Mouse (Mus musculus) heart, embryonic 16.5 days (tissue): ENCODE results near the gene Tmprss11e. TPM values are rescaled to one million over a fixed set of nuclear protein-coding genes. Genes with fewer than 3 reads are reported as not detected.

Experiments
- ATAC-seq: fragments of 200-750 bp; cut with Nextera tagmentation; replicated peaks from 2 replicates; pipeline ENCODE4 v1.8.0; 2017; ENCODE audit warnings: moderate number of reproducible peaks; ENCODE audit not compliant: insufficient read depth, low FRiP score; ENCODE audit errors: extremely low read depth
- H3K27ac ChIP-seq: fragments of 300-500 bp; sonication (generic); 2 replicates; pipeline ENCODE4 v1.5.1; 2014; ENCODE audit warnings: mild to moderate bottlenecking, low read length, control low read depth, moderate library complexity
- H3K27me3 ChIP-seq: fragments of 300-500 bp; sonication (generic); 2 replicates; pipeline ENCODE4 v1.6.1; 2014; ENCODE audit warnings: low read length, mixed read lengths; ENCODE audit not compliant: control insufficient read depth, insufficient read depth
- H3K36me3 ChIP-seq: fragments of 300-500 bp; sonication (generic); 2 replicates; pipeline ENCODE4 v1.6.1; 2014; ENCODE audit not compliant: control insufficient read depth, insufficient read depth
- H3K4me1 ChIP-seq: fragments of 300-500 bp; sonication (generic); 2 replicates; pipeline ENCODE4 v1.6.1; 2014; ENCODE audit warnings: low read length, mixed read lengths; ENCODE audit not compliant: control insufficient read depth, insufficient read depth
- H3K4me2 ChIP-seq: fragments of 300-500 bp; sonication (generic); 2 replicates; pipeline ENCODE4 v1.6.1; 2014; ENCODE audit warnings: low read depth, mild to moderate bottlenecking, control low read depth, low read length
- H3K4me3 ChIP-seq: fragments of 300-500 bp; sonication (generic); 2 replicates; pipeline ENCODE4 v1.5.1; 2014; ENCODE audit warnings: mild to moderate bottlenecking, control low read depth, low read length
- H3K9ac ChIP-seq: fragments of 300-500 bp; sonication (generic); 2 replicates; pipeline ENCODE4 v1.6.1; 2014; ENCODE audit warnings: low read length, control low read depth
- H3K9me3 ChIP-seq: fragments of 300-500 bp; sonication (generic); replicated peaks from 2 replicates; pipeline ENCODE4 v1.6.1; 2016; ENCODE audit warnings: low read length; ENCODE audit not compliant: control insufficient read depth
- WGBS: fragments of 180-500 bp; shearing (Covaris S2); extraction: QIAGEN DNeasy Blood & Tissue Kit; methylation state at CpG from one replicate; pipeline ENCODE4 v1.1.7; 2014; 5-methylcytosine and 5-hydroxymethylcytosine counted together
- polyA plus RNA-seq: library from polyadenylated mRNA; unstranded; fragments of >200 nt; fragmentation: Nextera tagmentation; extraction: Ambion mirVana; gene quantifications from 2 replicates; pipeline ENCODE4 v1.2.1, GENCODE M21; 2015

Tmprss11e gene
- not detected in 2 replicates for polyA plus RNA-seq

- no peak within 1 kb of the TSS for H3K4me2 ChIP-seq
- no peak within 1 kb of the TSS for H3K9ac ChIP-seq
- H3K4me3 ChIP-seq: no peak within 1 kb of the TSS
- no peak within 1 kb of the TSS for H3K27ac ChIP-seq
- H3K9me3 ChIP-seq: no peaks in the 10 kb centered on the region
- ATAC-seq: no peak
- H3K36me3 ChIP-seq: no peaks in the 10 kb centered on the region
- no peaks in the 10 kb centered on the region for H3K27me3 ChIP-seq
- no peaks in the 10 kb centered on the region for H3K4me1 ChIP-seq
- WGBS: 79% methylated on average over 4 of the region's 4 CpGs
These were observed at the start of gene Tmprss11e for GRCm38 (mm10) chr5:86745715-86746114. TSS of gene Tmprss11e (minus strand) at chr5:86745815.

GRCm38 (mm10) chr5:86792807-86793206 lies 47.2 kb upstream of the Tmprss11e start:
- H3K9me3 ChIP-seq: no peaks in the 10 kb centered on the region
- H3K36me3 ChIP-seq: no peaks in the 10 kb centered on the region
- no peak overlapping the region for H3K9ac ChIP-seq
- ATAC-seq: no peak
- no peak overlapping the region for H3K27ac ChIP-seq
- no peak overlapping the region for H3K4me3 ChIP-seq
- no peak overlapping the region for H3K4me2 ChIP-seq
- H3K27me3 ChIP-seq: no peaks in the 10 kb centered on the region
- 50% methylated on average over 8 of the region's 8 CpGs for WGBS
- no peaks in the 10 kb centered on the region for H3K4me1 ChIP-seq

- ATAC-seq: no peak
- 55% methylated on average over 4 of the region's 4 CpGs for WGBS
- Histone ChIP-seq H3K4me1 (no peaks in the 10 kb centered on the region), H3K9ac (no peak overlapping the region), H3K4me3 (no peak overlapping the region), H3K4me2 (no peak overlapping the region), H3K36me3 (no peaks in the 10 kb centered on the region), H3K27ac (no peak overlapping the region), H3K27me3 (no peaks in the 10 kb centered on the region), H3K9me3 (no peaks in the 10 kb centered on the region)
These were observed 46.6 kb upstream of the Tmprss11e start for GRCm38 (mm10) chr5:86792249-86792648.

- Histone ChIP-seq H3K27me3 (no peaks in the 10 kb centered on the region), H3K9me3 (no peaks in the 10 kb centered on the region), H3K9ac (no peak overlapping the region), H3K4me2 (no peak overlapping the region), H3K4me3 (no peak overlapping the region), H3K27ac (no peak overlapping the region), H3K36me3 (no peaks in the 10 kb centered on the region), H3K4me1 (no peaks in the 10 kb centered on the region)
- WGBS: 67% methylated on average over 2 of the region's 2 CpGs
- no peak for ATAC-seq
These were observed 44.3 kb upstream of the Tmprss11e start for GRCm38 (mm10) chr5:86789954-86790353.

GRCm38 (mm10) chr5:86786798-86787197 lies 41.2 kb upstream of the Tmprss11e start:
- ATAC-seq: no peak
- H3K9me3 ChIP-seq: no peaks in the 10 kb centered on the region
- WGBS: 74% methylated on average over 1 of the region's 1 CpGs

GRCm38 (mm10) chr5:86784205-86784604 lies 38.6 kb upstream of the Tmprss11e start:
- no peak overlapping the region for H3K4me3 ChIP-seq
- H3K27ac ChIP-seq: no peak overlapping the region
- no peaks in the 10 kb centered on the region for H3K36me3 ChIP-seq
- no peak overlapping the region for H3K9ac ChIP-seq
- no peak overlapping the region for H3K4me2 ChIP-seq
- no peak for ATAC-seq
- 54% methylated on average over 1 of the region's 1 CpGs for WGBS
- H3K9me3 ChIP-seq: no peaks in the 10 kb centered on the region
- H3K4me1 ChIP-seq: no peaks in the 10 kb centered on the region
- H3K27me3 ChIP-seq: no peaks in the 10 kb centered on the region

More at GRCm38 (mm10) chr5:86786798-86787197, 41.2 kb upstream of the Tmprss11e start:
- H3K27me3 ChIP-seq: no peaks in the 10 kb centered on the region
- H3K27ac ChIP-seq: no peak overlapping the region
- H3K4me1 ChIP-seq: no peaks in the 10 kb centered on the region
- H3K36me3 ChIP-seq: no peaks in the 10 kb centered on the region
- no peak overlapping the region for H3K4me2 ChIP-seq
- H3K4me3 ChIP-seq: no peak overlapping the region
- no peak overlapping the region for H3K9ac ChIP-seq

GRCm38 (mm10) chr5:86783059-86783458 lies 37.4 kb upstream of the Tmprss11e start:
- WGBS: 54% methylated on average over 8 of the region's 8 CpGs

GRCm38 (mm10) chr5:86778471-86778870 lies 32.9 kb upstream of the Tmprss11e start:
- Histone ChIP-seq H3K9me3 (peaks cover 3% of the 10 kb centered on the region; the same call in 1 of the 2 replicates), H3K36me3 (no peaks in the 10 kb centered on the region), H3K4me3 (no peak overlapping the region), H3K27me3 (no peaks in the 10 kb centered on the region), H3K4me1 (no peaks in the 10 kb centered on the region), H3K4me2 (no peak overlapping the region), H3K27ac (no peak overlapping the region), H3K9ac (no peak overlapping the region)
- 42% methylated on average over 1 of the region's 1 CpGs for WGBS
- no peak for ATAC-seq

More at GRCm38 (mm10) chr5:86783059-86783458, 37.4 kb upstream of the Tmprss11e start:
- Histone ChIP-seq H3K27ac (no peak overlapping the region), H3K9ac (no peak overlapping the region), H3K4me1 (no peaks in the 10 kb centered on the region), H3K27me3 (no peaks in the 10 kb centered on the region), H3K36me3 (no peaks in the 10 kb centered on the region), H3K4me2 (no peak overlapping the region), H3K9me3 (peaks cover 3% of the 10 kb centered on the region; the same call in 1 of the 2 replicates), H3K4me3 (no peak overlapping the region)
- no peak for ATAC-seq

- Histone ChIP-seq H3K4me2 (no peak overlapping the region), H3K27ac (no peak overlapping the region), H3K4me3 (no peak overlapping the region), H3K27me3 (no peaks in the 10 kb centered on the region), H3K9me3 (peaks cover 3% of the 10 kb centered on the region; the same call in 1 of the 2 replicates), H3K36me3 (no peaks in the 10 kb centered on the region), H3K9ac (no peak overlapping the region), H3K4me1 (no peaks in the 10 kb centered on the region)
- ATAC-seq: no peak
- WGBS: 75% methylated on average over 5 of the region's 5 CpGs
These were observed 31.3 kb upstream of the Tmprss11e start for GRCm38 (mm10) chr5:86776941-86777340.
